Mouse (Mus musculus) CH12.LX (cell line): ENCODE measurements around the gene Ugt1a5.

ENCODE experiments used
- BHLHE40 ChIP-seq: IDR thresholded peaks from 2 replicates; pipeline ENCODE4 v1.6.1; 2011; ENCODE audit warnings: mild to moderate bottlenecking, low read depth, low read length, improper control_type of control experiment
- CHD1 ChIP-seq: IDR thresholded peaks from 2 replicates; pipeline ENCODE4 v1.6.1; 2012; ENCODE audit warnings: low read depth, low read length, improper control_type of control experiment, inconsistent platforms
- CTCF ChIP-seq, 2 experiments: IDR thresholded peaks in 1 of 2; conservative IDR thresholded peaks in 1 of 2; 2 replicates each; pipeline ENCODE4 v1.5.1; 2011 to 2012; ENCODE audit warnings: low read depth in 2 of 2, low read length in 2 of 2, improper control_type of control experiment in 1 of 2, inconsistent platforms in 1 of 2, mild to moderate bottlenecking in 1 of 2, moderate library complexity in 1 of 2
- E2F4 ChIP-seq: IDR thresholded peaks from 2 replicates; pipeline ENCODE4 v1.6.1; 2011; ENCODE audit warnings: low read depth, low read length, improper control_type of control experiment; ENCODE audit not compliant: insufficient replicate concordance
- ETS1 ChIP-seq: conservative IDR thresholded peaks from 2 replicates; pipeline ENCODE4 v1.6.1; 2012; ENCODE audit warnings: low read depth, mild to moderate bottlenecking, inconsistent platforms, low read length, improper control_type of control experiment, moderate library complexity
- GABPA ChIP-seq: IDR thresholded peaks from 2 replicates; pipeline ENCODE4 v1.6.1; 2012; ENCODE audit warnings: low read depth, low read length, improper control_type of control experiment, inconsistent platforms; ENCODE audit not compliant: insufficient replicate concordance
- MAX ChIP-seq: IDR thresholded peaks from 2 replicates; pipeline ENCODE4 v1.6.1; 2011; ENCODE audit warnings: low read length, improper control_type of control experiment
- POLR2A ChIP-seq: IDR thresholded peaks from 2 replicates; pipeline ENCODE4 v1.6.1; 2011; ENCODE audit warnings: low read depth, mild to moderate bottlenecking, improper control_type of control experiment, low read length
- POLR2AphosphoS2 ChIP-seq: IDR thresholded peaks from 2 replicates; pipeline ENCODE4 v1.6.1; 2011; ENCODE audit warnings: low read depth, low read length, improper control_type of control experiment
- TBP ChIP-seq: conservative IDR thresholded peaks from 2 replicates; pipeline ENCODE4 v1.6.1; 2011; ENCODE audit warnings: low read depth, low read length, improper control_type of control experiment
- TCF12 ChIP-seq: IDR thresholded peaks from 2 replicates; pipeline ENCODE4 v1.6.1; 2014; ENCODE audit warnings: low read depth, mild to moderate bottlenecking, inconsistent platforms, low read length, improper control_type of control experiment
- UBTF ChIP-seq: IDR thresholded peaks from 2 replicates; pipeline ENCODE4 v1.6.1; 2012; ENCODE audit warnings: low read depth, mild to moderate bottlenecking, inconsistent platforms, low read length, improper control_type of control experiment, moderate library complexity
- ZMIZ1 ChIP-seq: IDR thresholded peaks from 2 replicates; pipeline ENCODE4 v1.6.1; 2012; ENCODE audit warnings: low read depth, mild to moderate bottlenecking, inconsistent platforms, low read length, improper control_type of control experiment

DNA sequence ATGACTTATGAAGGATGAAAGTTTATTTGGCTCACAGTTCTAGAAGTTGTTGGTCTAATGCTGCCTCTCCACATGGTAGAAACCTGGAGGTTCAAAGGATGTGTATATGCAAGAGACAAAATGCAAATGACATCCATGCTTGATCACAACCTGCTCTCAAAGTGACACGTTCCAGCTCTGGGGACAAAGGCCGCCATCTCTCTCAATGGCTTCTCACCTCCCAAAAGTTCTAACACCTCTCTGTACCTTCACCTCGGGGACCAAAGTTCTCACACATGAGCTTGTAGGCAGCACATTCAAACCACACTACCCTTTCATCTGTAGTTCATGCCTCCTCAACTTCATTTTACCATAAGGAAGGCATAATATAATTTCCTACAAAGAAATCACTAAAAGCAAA, 51.8 kb downstream of the Ugt1a5 start:
- TF ChIP-seq TBP (no peak), BHLHE40 (no peak), ZMIZ1 (no peak), CTCF (conservative IDR thresholded peaks at IDR 0.05 in 1 of 2, IDR thresholded peaks at IDR 0.05 in 1 of 2; ENCODE audit: low read depth in 2 of 2, low read length in 2 of 2) (no peak), MAX (no peak), POLR2A (no peak), UBTF (no peak), E2F4 (no peak), POLR2AphosphoS2 (no peak), TCF12 (no peak), GABPA (no peak), ETS1 (no peak), CHD1 (no peak)
